Mouse (Mus musculus) forebrain, postnatal 0 days (tissue): Measurements from ENCODE around the gene Celsr1. TPM values are rescaled to one million over a fixed set of nuclear protein-coding genes. Genes with fewer than 3 reads are reported as not detected.

Experiments used
- ATAC-seq: fragments of 200-750 bp; cut with Nextera tagmentation; 2 replicates; pipeline ENCODE4 v1.8.0; 2017; ENCODE audit warnings: mild to moderate bottlenecking, moderate library complexity
- DNase-seq: peaks from one replicate; pipeline ENCODE4 v3.0.0-alpha.2; 2015
- H3K27ac ChIP-seq: fragments of 300-500 bp; sonication (generic); 2 replicates; pipeline ENCODE4 v1.5.1; 2014; ENCODE audit warnings: low read depth, mild to moderate bottlenecking, antibody characterized with exemption, low read length, moderate library complexity, mixed read lengths
- H3K27me3 ChIP-seq: fragments of 300-500 bp; sonication (generic); 2 replicates; pipeline ENCODE4 v1.6.1; 2014; ENCODE audit warnings: mild to moderate bottlenecking, low read length, mixed read lengths; ENCODE audit not compliant: insufficient read depth
- H3K36me3 ChIP-seq: fragments of 300-500 bp; sonication (generic); 2 replicates; pipeline ENCODE4 v1.6.1; 2014; ENCODE audit warnings: mild to moderate bottlenecking, moderate library complexity; ENCODE audit not compliant: insufficient read depth
- H3K4me1 ChIP-seq: fragments of 300-500 bp; sonication (generic); 2 replicates; pipeline ENCODE4 v1.6.1; 2014; ENCODE audit warnings: antibody characterized with exemption; ENCODE audit not compliant: insufficient read depth
- H3K4me2 ChIP-seq: fragments of 300-500 bp; sonication (generic); 2 replicates; pipeline ENCODE4 v1.6.1; 2014; ENCODE audit warnings: low read depth, mild to moderate bottlenecking, moderate library complexity
- H3K4me3 ChIP-seq: fragments of 300-500 bp; sonication (generic); 2 replicates; pipeline ENCODE4 v1.5.1; 2014; ENCODE audit warnings: low read depth, low read length, mixed read lengths
- H3K9ac ChIP-seq: fragments of 300-500 bp; sonication (generic); 2 replicates; pipeline ENCODE4 v1.6.1; 2014; ENCODE audit warnings: mild to moderate bottlenecking
- H3K9me3 ChIP-seq: fragments of 300-500 bp; sonication (generic); 2 replicates; pipeline ENCODE4 v1.6.1; 2016; ENCODE audit warnings: low read length
- CTCF ChIP-seq: sonication (generic); IDR thresholded peaks from 2 replicates; pipeline ENCODE4 v1.5.1; 2016; ENCODE audit warnings: antibody characterized with exemption, control low read depth, low read depth
- WGBS: fragments of 180-500 bp; shearing (Covaris S2); extraction: QIAGEN DNeasy Blood & Tissue Kit; methylation state at CpG from one replicate; pipeline ENCODE4 v1.1.7; 2014; 5-methylcytosine and 5-hydroxymethylcytosine counted together
- polyA plus RNA-seq: library from polyadenylated mRNA; unstranded; fragments of >200 nt; fragmentation: Nextera tagmentation; extraction: Ambion mirVana; gene quantifications from 2 replicates; pipeline ENCODE4 v1.2.1, GENCODE M21; 2015
- total RNA-seq: library from RNA; depleted of rRNA; stranded (reverse); fragments of >200 nt; gene quantifications from 2 replicates; pipeline ENCODE4 v1.2.3, GENCODE M21; 2014

Gene Celsr1
- total and polyA plus RNA-seq, 2 experiments from 2014 or later, result 0.97 to 13.0 TPM

GRCm38 (mm10) chr15:85998525-85999230, 34.9 kb downstream of the Celsr1 start:
- H3K4me1 ChIP-seq, result peaks cover 25% of the 10 kb centered on the region
- 74% methylated on average over 4 of the region's 4 CpGs for WGBS

GRCm38 (mm10) chr15:85996031-85996765, 37.4 kb downstream of the Celsr1 start:
- TF ChIP-seq CTCF, result no peak

More at GRCm38 (mm10) chr15:85998525-85999230, 34.9 kb downstream of the Celsr1 start:
- no peak overlapping the region for H3K4me2 ChIP-seq
- ATAC-seq (no peak), DNase-seq (no peak)
- H3K36me3 ChIP-seq, result no peaks in the 10 kb centered on the region
- TF ChIP-seq CTCF, result no peak
- H3K27me3 ChIP-seq, result no peaks in the 10 kb centered on the region
- H3K27ac ChIP-seq, result no peak overlapping the region
- no peaks in the 10 kb centered on the region for H3K9me3 ChIP-seq
- no peak overlapping the region for H3K9ac ChIP-seq
- no peak overlapping the region for H3K4me3 ChIP-seq

DNA sequence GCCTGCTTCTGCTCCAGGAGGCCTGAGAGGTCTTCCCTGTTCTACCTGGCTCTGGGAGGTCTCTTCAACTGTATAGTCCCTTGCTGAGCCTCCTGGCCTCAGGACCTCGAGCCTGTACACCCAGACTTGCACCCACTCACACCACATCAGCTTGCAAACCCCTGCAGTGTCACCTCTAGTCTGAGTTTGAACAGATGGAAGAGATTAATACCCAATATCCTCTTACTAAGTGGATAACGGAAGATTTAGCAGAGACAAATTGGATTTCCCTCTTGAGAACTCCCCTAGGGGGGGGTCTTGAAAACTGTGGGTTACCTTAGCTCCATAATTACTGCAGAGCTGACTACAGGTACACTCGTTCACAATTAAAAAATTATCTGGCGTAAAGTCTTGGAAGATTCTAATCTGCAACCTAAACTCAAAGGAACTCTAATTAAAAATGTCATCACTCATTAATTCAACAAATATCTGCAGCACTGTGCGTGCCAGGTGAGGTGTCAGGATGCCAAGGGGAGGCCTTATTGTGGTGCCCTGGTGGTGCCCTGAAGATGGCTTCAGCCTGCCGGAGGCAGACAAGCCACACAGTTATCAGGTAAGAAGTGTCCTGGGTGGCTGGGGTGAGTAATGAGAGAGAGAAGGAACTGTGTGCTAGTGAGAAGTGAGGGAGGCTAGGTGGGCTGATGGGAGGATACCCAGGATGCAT, 38.5 kb downstream of the Celsr1 start:
- Histone ChIP-seq H3K27ac (no peak overlapping the region; the same call in 1 of the 2 replicates), H3K36me3 (no peaks in the 10 kb centered on the region), H3K9ac (no peak overlapping the region), H3K27me3 (no peaks in the 10 kb centered on the region), H3K4me3 (no peak overlapping the region), H3K9me3 (no peaks in the 10 kb centered on the region), H3K4me1 (peaks cover 25% of the 10 kb centered on the region), H3K4me2 (no peak overlapping the region)
- ATAC-seq (no peak), DNase-seq (no peak)
- 50% methylated on average over 6 of the region's 6 CpGs for WGBS
- no peak for TF ChIP-seq CTCF

More at GRCm38 (mm10) chr15:85996031-85996765, 37.4 kb downstream of the Celsr1 start:
- Histone ChIP-seq H3K27ac (peak overlapping the region; percentile 9; the same call in 1 of the 2 replicates), H3K4me2 (no peak overlapping the region), H3K4me3 (no peak overlapping the region), H3K9me3 (no peaks in the 10 kb centered on the region), H3K4me1 (peaks cover 34% of the 10 kb centered on the region), H3K9ac (no peak overlapping the region), H3K27me3 (no peaks in the 10 kb centered on the region), H3K36me3 (no peaks in the 10 kb centered on the region)
- no peak for ATAC-seq
- no peak for DNase-seq
- 36% methylated on average over 13 of the region's 13 CpGs for WGBS

- DNase-seq (peak; percentile 78), ATAC-seq (peak; percentile 85)
- Histone ChIP-seq H3K4me2 (no peak overlapping the region), H3K9me3 (no peaks in the 10 kb centered on the region), H3K27ac (peak overlapping the region; percentile 79), H3K4me1 (peaks cover 25% of the 10 kb centered on the region), H3K27me3 (no peaks in the 10 kb centered on the region), H3K9ac (no peak overlapping the region), H3K4me3 (no peak overlapping the region), H3K36me3 (no peaks in the 10 kb centered on the region)
- 15% methylated on average over 14 of the region's 14 CpGs for WGBS
- TF ChIP-seq CTCF, result peak; percentile 27
Measured at GRCm38 (mm10) chr15:85993931-85994583, 39.5 kb downstream of the Celsr1 start.

- Histone ChIP-seq H3K27ac (peak overlapping the region; percentile 79), H3K27me3 (no peaks in the 10 kb centered on the region), H3K4me3 (no peak overlapping the region), H3K9me3 (no peaks in the 10 kb centered on the region), H3K9ac (no peak overlapping the region), H3K4me1 (peaks cover 25% of the 10 kb centered on the region), H3K36me3 (no peaks in the 10 kb centered on the region), H3K4me2 (no peak overlapping the region)
- no peak for TF ChIP-seq CTCF
- DNase-seq (no peak), ATAC-seq (no peak)
Measured at GRCm38 (mm10) chr15:85993386-85993785, 40.2 kb downstream of the Celsr1 start.

DNA sequence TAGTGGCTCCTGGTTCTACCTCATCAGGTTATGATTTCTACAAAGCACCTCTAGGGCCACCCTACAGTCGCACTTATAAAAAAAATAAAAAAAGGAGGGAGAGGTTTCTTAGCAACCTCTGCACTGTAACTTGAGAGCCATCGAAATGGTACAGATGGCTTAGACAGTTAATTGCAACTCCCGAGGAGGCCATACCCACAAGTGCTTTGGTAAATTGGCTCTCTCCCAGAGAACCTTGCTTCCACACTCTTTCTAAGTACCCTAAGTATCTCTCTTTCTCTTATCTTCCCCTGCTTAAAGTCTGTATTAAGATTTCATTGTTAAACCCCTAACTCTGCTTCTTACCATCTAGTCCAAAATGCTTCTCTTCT, 41.5 kb downstream of the Celsr1 start:
- Histone ChIP-seq H3K4me3 (no peak overlapping the region), H3K4me1 (peaks cover 25% of the 10 kb centered on the region), H3K9ac (no peak overlapping the region), H3K4me2 (no peak overlapping the region), H3K27ac (peak overlapping the region; percentile 50; the same call in 1 of the 2 replicates), H3K9me3 (no peaks in the 10 kb centered on the region), H3K36me3 (no peaks in the 10 kb centered on the region), H3K27me3 (no peaks in the 10 kb centered on the region)
- no peak for TF ChIP-seq CTCF
- DNase-seq (peak; percentile 45), ATAC-seq (no peak)
- 12% methylated on average over 3 of the region's 3 CpGs for WGBS
